Mouse (Mus musculus): Measurements from ENCODE around the gene Parm1. TPM values are rescaled to one million over a fixed set of nuclear protein-coding genes. Genes with fewer than 3 reads are reported as not detected.

The Parm1 gene
- polyA plus RNA-seq, 1 experiment = 13.8 TPM

GRCm38 (mm10) chr5:91494456-91494855, 23.0 kb upstream of the Parm1 start:
- TF ChIP-seq POLR2A (IDR thresholded peaks at IDR 0.05; ENCODE audit: control insufficient read depth, extremely low read depth, insufficient read depth, low read length, poor library complexity) (no peak), CTCF (IDR thresholded peaks at IDR 0.05; ENCODE audit: borderline replicate concordance, control insufficient read depth, extremely low read depth, insufficient read depth, low read length, poor library complexity) (no peak)
- no peaks in the 10 kb centered on the region for H3K4me1 ChIP-seq (replicated peaks; ENCODE audit: control insufficient read depth, insufficient read depth, low read length)
- no peak for DNase-seq
- H3K27me3 ChIP-seq (ENCODE audit: control insufficient read depth, insufficient read depth, low read length) = no peaks in the 10 kb centered on the region
- H3K4me3 ChIP-seq (ENCODE audit: control insufficient read depth, insufficient read depth, low read length) = no peak overlapping the region
- H3K27ac ChIP-seq (ENCODE audit: control insufficient read depth, insufficient read depth, low read length) = no peak overlapping the region
- H3K36me3 ChIP-seq (ENCODE audit: control insufficient read depth, insufficient read depth, low read length) = no peaks in the 10 kb centered on the region
- WGBS = 84% methylated on average over 5 of the region's 5 CpGs

- Histone ChIP-seq H3K4me1 (replicated peaks; ENCODE audit: control insufficient read depth, insufficient read depth, low read length) (no peaks in the 10 kb centered on the region), H3K36me3 (ENCODE audit: control insufficient read depth, insufficient read depth, low read length) (no peaks in the 10 kb centered on the region), H3K27me3 (ENCODE audit: control insufficient read depth, insufficient read depth, low read length) (no peaks in the 10 kb centered on the region), H3K27ac (ENCODE audit: control insufficient read depth, insufficient read depth, low read length) (no peak overlapping the region), H3K4me3 (ENCODE audit: control insufficient read depth, insufficient read depth, low read length) (no peak overlapping the region)
- TF ChIP-seq POLR2A (IDR thresholded peaks at IDR 0.05; ENCODE audit: control insufficient read depth, extremely low read depth, insufficient read depth, low read length, poor library complexity) (no peak), CTCF (IDR thresholded peaks at IDR 0.05; ENCODE audit: borderline replicate concordance, control insufficient read depth, extremely low read depth, insufficient read depth, low read length, poor library complexity) (no peak)
- 95% methylated on average over 1 of the region's 1 CpGs for whole genome bisulfite sequencing
- DNase-seq = no peak
These were observed 16.1 kb upstream of the Parm1 start for GRCm38 (mm10) chr5:91501361-91501760.

GRCm38 (mm10) chr5:91502366-91502765, 15.0 kb upstream of the Parm1 start:
- TF ChIP-seq POLR2A (IDR thresholded peaks at IDR 0.05; ENCODE audit: control insufficient read depth, extremely low read depth, insufficient read depth, low read length, poor library complexity) = no peak
- DNase-seq = no peak
- no peaks in the 10 kb centered on the region for H3K27me3 ChIP-seq (ENCODE audit: control insufficient read depth, insufficient read depth, low read length)
- H3K36me3 ChIP-seq (ENCODE audit: control insufficient read depth, insufficient read depth, low read length) = no peaks in the 10 kb centered on the region
- WGBS = 87% methylated on average over 2 of the region's 2 CpGs
- H3K4me1 ChIP-seq (replicated peaks; ENCODE audit: control insufficient read depth, insufficient read depth, low read length) = no peaks in the 10 kb centered on the region
- H3K27ac ChIP-seq (ENCODE audit: control insufficient read depth, insufficient read depth, low read length) = no peak overlapping the region
- H3K4me3 ChIP-seq (ENCODE audit: control insufficient read depth, insufficient read depth, low read length) = no peak overlapping the region

- H3K4me3 ChIP-seq (ENCODE audit: control insufficient read depth, insufficient read depth, low read length) = no peak overlapping the region
- no peak for DNase-seq
- H3K4me1 ChIP-seq (replicated peaks; ENCODE audit: control insufficient read depth, insufficient read depth, low read length) = no peaks in the 10 kb centered on the region
- WGBS = 50% methylated on average over 5 of the region's 5 CpGs
- no peak for TF ChIP-seq CTCF (IDR thresholded peaks at IDR 0.05; ENCODE audit: borderline replicate concordance, control insufficient read depth, extremely low read depth, insufficient read depth, low read length, poor library complexity)
- TF ChIP-seq POLR2A (IDR thresholded peaks at IDR 0.05; ENCODE audit: control insufficient read depth, extremely low read depth, insufficient read depth, low read length, poor library complexity) = no peak
- no peak overlapping the region for H3K27ac ChIP-seq (ENCODE audit: control insufficient read depth, insufficient read depth, low read length)
- H3K36me3 ChIP-seq (ENCODE audit: control insufficient read depth, insufficient read depth, low read length) = no peaks in the 10 kb centered on the region
- no peaks in the 10 kb centered on the region for H3K27me3 ChIP-seq (ENCODE audit: control insufficient read depth, insufficient read depth, low read length)
These were observed 13.0 kb upstream of the Parm1 start for GRCm38 (mm10) chr5:91504320-91504922.

GRCm38 (mm10) chr5:91517077-91517476, 338 bp upstream of the Parm1 start:
- 17% methylated on average over 6 of the region's 6 CpGs for WGBS
- peaks cover 11% of the 10 kb centered on the region for H3K4me1 ChIP-seq (replicated peaks; ENCODE audit: control insufficient read depth, insufficient read depth, low read length)
- peaks cover 9% of the 10 kb centered on the region; the same call in 1 of the 2 replicates for H3K27me3 ChIP-seq (ENCODE audit: control insufficient read depth, insufficient read depth, low read length)
- H3K4me3 ChIP-seq (ENCODE audit: control insufficient read depth, insufficient read depth, low read length) = no peak overlapping the region
- no peak overlapping the region for H3K27ac ChIP-seq (ENCODE audit: control insufficient read depth, insufficient read depth, low read length)
- DNase-seq = no peak
- no peak for TF ChIP-seq CTCF (IDR thresholded peaks at IDR 0.05; ENCODE audit: borderline replicate concordance, control insufficient read depth, extremely low read depth, insufficient read depth, low read length, poor library complexity)
- no peak for TF ChIP-seq POLR2A (IDR thresholded peaks at IDR 0.05; ENCODE audit: control insufficient read depth, extremely low read depth, insufficient read depth, low read length, poor library complexity)
- no peaks in the 10 kb centered on the region for H3K36me3 ChIP-seq (ENCODE audit: control insufficient read depth, insufficient read depth, low read length)

- DNase-seq = no peak
- no peak for TF ChIP-seq CTCF (IDR thresholded peaks at IDR 0.05; ENCODE audit: borderline replicate concordance, control insufficient read depth, extremely low read depth, insufficient read depth, low read length, poor library complexity)
- TF ChIP-seq POLR2A (IDR thresholded peaks at IDR 0.05; ENCODE audit: control insufficient read depth, extremely low read depth, insufficient read depth, low read length, poor library complexity) = no peak
- peak overlapping the region; percentile 38 for H3K4me3 ChIP-seq (ENCODE audit: control insufficient read depth, insufficient read depth, low read length)
- H3K27ac ChIP-seq (ENCODE audit: control insufficient read depth, insufficient read depth, low read length) = no peak overlapping the region
- peaks cover 9% of the 10 kb centered on the region; the same call in 1 of the 2 replicates for H3K27me3 ChIP-seq (ENCODE audit: control insufficient read depth, insufficient read depth, low read length)
- 2% methylated on average over 16 of the region's 16 CpGs for WGBS
- no peaks in the 10 kb centered on the region for H3K36me3 ChIP-seq (ENCODE audit: control insufficient read depth, insufficient read depth, low read length)
- H3K4me1 ChIP-seq (replicated peaks; ENCODE audit: control insufficient read depth, insufficient read depth, low read length) = peaks cover 11% of the 10 kb centered on the region
These were observed 931 bp downstream of the Parm1 start for GRCm38 (mm10) chr5:91518302-91518790.

GRCm38 (mm10) chr5:91518946-91519345, 1.5 kb downstream of the Parm1 start:
- H3K36me3 ChIP-seq (ENCODE audit: control insufficient read depth, insufficient read depth, low read length) = no peaks in the 10 kb centered on the region
- DNase-seq = no peak
- TF ChIP-seq CTCF (IDR thresholded peaks at IDR 0.05; ENCODE audit: borderline replicate concordance, control insufficient read depth, extremely low read depth, insufficient read depth, low read length, poor library complexity) = no peak
- TF ChIP-seq POLR2A (IDR thresholded peaks at IDR 0.05; ENCODE audit: control insufficient read depth, extremely low read depth, insufficient read depth, low read length, poor library complexity) = no peak
- H3K27ac ChIP-seq (ENCODE audit: control insufficient read depth, insufficient read depth, low read length) = no peak overlapping the region
- H3K27me3 ChIP-seq (ENCODE audit: control insufficient read depth, insufficient read depth, low read length) = peaks cover 9% of the 10 kb centered on the region; the same call in 1 of the 2 replicates
- peaks cover 11% of the 10 kb centered on the region for H3K4me1 ChIP-seq (replicated peaks; ENCODE audit: control insufficient read depth, insufficient read depth, low read length)
- WGBS = 37% methylated on average over 7 of the region's 7 CpGs
- no peak overlapping the region for H3K4me3 ChIP-seq (ENCODE audit: control insufficient read depth, insufficient read depth, low read length)

Data from thymus, adult 2 months (tissue).